Mouse (Mus musculus): Measurements from ENCODE around the gene Pigf. TPM values are rescaled to one million over a fixed set of nuclear protein-coding genes. Genes with fewer than 3 reads are reported as not detected.

Pigf gene
- polyA plus RNA-seq, 1 experiment from 2014 or later: 17.9 TPM

Other genes with a start within 250 kb of the Pigf start
- not detected in 2 replicates for gene Tmem247, start 108.1 kb downstream of the Pigf start, polyA plus RNA-seq (2014; fragmentation: Nextera tagmentation; extraction: Ambion mirVana)
- not detected in 2 replicates for gene Atp6v1e2, start 77.5 kb downstream of the Pigf start, polyA plus RNA-seq (2014; fragmentation: Nextera tagmentation; extraction: Ambion mirVana)
- 21.9 and 24.7 TPM in 2 replicates for gene Rhoq, start 62.3 kb downstream of the Pigf start, polyA plus RNA-seq (2014; fragmentation: Nextera tagmentation; extraction: Ambion mirVana)
- 118 and 125 TPM in 2 replicates for gene Cript, start 144 bp upstream of the Pigf start, polyA plus RNA-seq (2014; fragmentation: Nextera tagmentation; extraction: Ambion mirVana)
- 11.2 and 11.9 TPM in 2 replicates for gene Socs5, start 82.3 kb upstream of the Pigf start, polyA plus RNA-seq (2014; fragmentation: Nextera tagmentation; extraction: Ambion mirVana)
- gene Mcfd2, start 240.5 kb upstream of the Pigf start, polyA plus RNA-seq (2014; fragmentation: Nextera tagmentation; extraction: Ambion mirVana): 69.7 and 83.5 TPM in 2 replicates

Measured in heart, embryonic 11.5 days (tissue).